ENCODE assay signal across 29 mouse cellular contexts in genomic region chr12:48604401-48605197, GRCm38 (mm10).
"Had no signal": no experiment of that assay in that cellular context is flagged by ENCODE, and none has a peak within 500 bp of the region (broad histone marks: within the 10 kb centered on the region; RNA-seq: fewer than 3 reads in every experiment).

No protein-coding gene starts in this region.

- H3K9me3 ChIP-seq: heart, embryonic 10.5 days; heart, embryonic 12.5 days; hindbrain, embryonic 10.5 days; hindbrain, embryonic 12.5 days; intestine, embryonic 15.5 days; limb, embryonic 10.5 days; limb, embryonic 12.5 days; liver, embryonic 15.5 days had no signal

- DNase-seq: gastrocnemius, postnatal 10 days; gastrocnemius, postnatal 36 days; heart, adult 11 months; heart, adult 2 months; heart, postnatal 10 days; heart, postnatal 4 days; kidney, adult 18-20 months; kidney, adult 8-10 months; kidney, postnatal 10 days; kidney, postnatal 25 days; kidney, postnatal 4 days; liver; liver, embryonic 13.5 days; liver, postnatal 0 days had no signal

- H3K27me3 ChIP-seq: heart, embryonic 12.5 days; hindbrain, embryonic 12.5 days; intestine, embryonic 15.5 days; limb, embryonic 12.5 days; liver, embryonic 13.5 days; liver, embryonic 15.5 days had no signal

- H3K4me3 ChIP-seq: heart, adult 2 months; heart, embryonic 10.5 days; heart, embryonic 12.5 days; hindbrain, embryonic 10.5 days; hindbrain, embryonic 12.5 days; intestine, embryonic 15.5 days; layer of hippocampus, adult 2 months; left cerebral cortex, adult 2 months; limb, embryonic 10.5 days; limb, embryonic 12.5 days; liver, embryonic 13.5 days; liver, embryonic 15.5 days had no signal

- H3K4me1 ChIP-seq: heart, embryonic 10.5 days; heart, embryonic 12.5 days; hindbrain, embryonic 10.5 days; hindbrain, embryonic 12.5 days; intestine, embryonic 15.5 days; limb, embryonic 10.5 days; limb, embryonic 12.5 days; liver, embryonic 13.5 days; liver, embryonic 15.5 days had no signal

- ATAC-seq: hindbrain, embryonic 16.5 days; inflammation-experienced regulatory T-cells, adult 6 months; intestine, embryonic 15.5 days; intestine, postnatal 0 days; liver, postnatal 0 days had no signal

- H3K27ac ChIP-seq: heart, adult 2 months; heart, embryonic 10.5 days; hindbrain, embryonic 10.5 days; hindbrain, embryonic 12.5 days; hindbrain, embryonic 14.5 days; intestine, embryonic 15.5 days; layer of hippocampus, adult 2 months; left cerebral cortex, adult 2 months; limb, embryonic 10.5 days; limb, embryonic 12.5 days; liver, embryonic 13.5 days; liver, embryonic 15.5 days had no signal

- H3K4me2 ChIP-seq: heart, embryonic 12.5 days; hindbrain, embryonic 12.5 days; hindbrain, embryonic 14.5 days; intestine, embryonic 15.5 days; limb, embryonic 12.5 days; liver, embryonic 11.5 days; liver, embryonic 13.5 days; liver, embryonic 15.5 days had no signal

- H3K9ac ChIP-seq: heart, embryonic 12.5 days; hindbrain, embryonic 12.5 days; hindbrain, embryonic 14.5 days; intestine, embryonic 15.5 days; limb, embryonic 12.5 days; liver, embryonic 13.5 days; liver, embryonic 15.5 days; liver, postnatal 0 days had no signal

- H3K36me3 ChIP-seq: heart, embryonic 10.5 days; heart, embryonic 12.5 days; hindbrain, embryonic 10.5 days; hindbrain, embryonic 12.5 days; intestine, embryonic 15.5 days; limb, embryonic 10.5 days; limb, embryonic 12.5 days; liver, embryonic 13.5 days; liver, embryonic 15.5 days had no signal
